In the genomic region with DNA sequence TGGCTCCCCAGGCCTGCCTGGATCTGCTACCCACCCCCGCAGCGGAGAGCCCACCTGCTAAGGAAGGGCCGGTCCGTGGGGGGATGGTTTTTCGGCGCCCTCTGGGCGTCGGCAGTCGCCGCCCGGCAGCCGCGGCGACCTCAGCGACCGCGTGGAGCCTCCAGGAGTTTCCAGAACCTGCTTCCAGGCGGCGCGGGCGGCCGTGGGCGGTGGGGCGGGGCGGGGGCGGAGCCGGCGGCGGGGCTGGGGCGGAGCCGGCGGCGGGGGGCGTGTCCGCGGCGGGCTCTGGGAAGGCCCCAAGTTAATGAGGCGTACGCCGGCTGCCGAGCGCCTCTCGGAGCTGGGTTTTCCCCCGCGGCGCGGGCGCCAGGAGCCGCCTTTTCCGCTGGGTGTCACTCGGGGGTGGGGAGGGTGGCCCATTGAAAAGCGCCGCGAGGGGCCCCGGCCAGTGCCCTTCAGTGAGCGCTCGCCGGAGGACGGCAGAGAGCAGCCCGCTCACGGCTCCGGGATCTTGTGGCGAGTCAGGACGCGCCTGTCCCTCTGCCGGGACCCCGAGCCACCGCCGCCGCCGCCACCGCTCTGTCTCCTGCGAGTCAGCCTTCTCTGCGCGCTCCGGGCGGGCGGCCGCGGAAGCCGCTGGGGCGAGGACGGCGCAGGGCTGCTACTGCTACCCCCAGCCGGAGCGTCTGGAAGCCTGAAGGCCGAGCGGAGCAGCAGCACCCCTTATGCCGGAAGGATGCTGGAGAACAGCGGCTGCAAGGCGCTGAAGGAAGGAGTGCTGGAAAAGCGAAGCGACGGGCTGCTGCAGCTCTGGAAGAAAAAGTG, we compare ENCODE assay signal across 8 mouse cellular contexts. TPM values are rescaled to one million over a fixed set of nuclear protein-coding genes. Genes with fewer than 3 reads are reported as not detected.
DNase-seq lines count a peak whose midpoint lies in the region; ATAC-seq and TF ChIP-seq lines count a peak whose summit lies in the region.

A gene (plus strand): TSS at position 186 of the 825 bp plus-strand sequence.

- H3K27me3 ChIP-seq in E14TG2a.4 (ENCODE audit: insufficient read depth, low read length): peaks cover 19% of the 10 kb centered on the region
- H3K27me3 ChIP-seq in forebrain, embryonic 14.5 days (replicated peaks; ENCODE audit: control insufficient read depth, insufficient read depth, low read length): no peaks in the 10 kb centered on the region
- no peaks in the 10 kb centered on the region for H3K27me3 ChIP-seq in neural tube, embryonic 15.5 days (replicated peaks)

- no peak for TF ChIP-seq CTCF in E14TG2a.4 (conservative IDR thresholded peaks at IDR 0.05; ENCODE audit: low read length)

- no peaks in the 10 kb centered on the region for H3K36me3 ChIP-seq in E14TG2a.4 (ENCODE audit: insufficient read depth, low read length)
- H3K36me3 ChIP-seq in forebrain, embryonic 14.5 days (ENCODE audit: control insufficient read depth, insufficient read depth, low read length): no peaks in the 10 kb centered on the region
- no peaks in the 10 kb centered on the region for H3K36me3 ChIP-seq in neural tube, embryonic 15.5 days

- peak within 1 kb of the TSS; percentile 90 for H3K4me2 ChIP-seq in forebrain, embryonic 14.5 days (ENCODE audit: low read length)
- H3K4me2 ChIP-seq in neural tube, embryonic 15.5 days: peak within 1 kb of the TSS; percentile 93

- peak within 1 kb of the TSS; percentile 90 for H3K27ac ChIP-seq in forebrain, embryonic 14.5 days (ENCODE audit: low read depth, low read length)
- H3K27ac ChIP-seq in neural tube, embryonic 15.5 days (replicated peaks): peak within 1 kb of the TSS; percentile 95

- H3K9me3 ChIP-seq in E14TG2a.4 (ENCODE audit: low read length): no peaks in the 10 kb centered on the region
- no peaks in the 10 kb centered on the region for H3K9me3 ChIP-seq in forebrain, embryonic 14.5 days (replicated peaks; ENCODE audit: control insufficient read depth, low read length)
- no peaks in the 10 kb centered on the region for H3K9me3 ChIP-seq in neural tube, embryonic 15.5 days (replicated peaks)

- ATAC-seq in cerebellum, adult (ENCODE audit: insufficient number of reproducible peaks, low FRiP score, low TSS enrichment): peak; percentile 68
- ATAC-seq in forebrain, embryonic 14.5 days: peak; percentile 91
- peak; percentile 90 for ATAC-seq in neural tube, embryonic 15.5 days (ENCODE audit: low FRiP score)

- DNase-seq in forebrain, embryonic 14.5 days (ENCODE audit: low spot score): peak; percentile 94
- peak; percentile 97 to 98 for DNase-seq in heart, postnatal 14 days
- DNase-seq in layer of hippocampus, adult 11-12 months (ENCODE audit: low spot score): peak; percentile 91
- DNase-seq in lung, adult 18-20 months: peak; percentile 95 to 96
- DNase-seq in testis, postnatal 14 days (ENCODE audit: low spot score): peak; percentile 88

- H3K4me3 ChIP-seq in E14TG2a.4 (replicated peaks; ENCODE audit: low read length): peak within 1 kb of the TSS; percentile 91
- peak within 1 kb of the TSS; percentile 77 for H3K4me3 ChIP-seq in forebrain, embryonic 14.5 days (ENCODE audit: low read depth, low read length)
- peak within 1 kb of the TSS; percentile 83 for H3K4me3 ChIP-seq in neural tube, embryonic 15.5 days (replicated peaks)

- peaks cover 55% of the 10 kb centered on the region for H3K4me1 ChIP-seq in E14TG2a.4 (replicated peaks; ENCODE audit: low read depth, low read length)
- H3K4me1 ChIP-seq in forebrain, embryonic 14.5 days (ENCODE audit: control insufficient read depth, insufficient read depth, low read length): 0 out of 2 replicates have a peak, but pooled peaks cover 7% of the 10 kb centered on the region
- H3K4me1 ChIP-seq in neural tube, embryonic 15.5 days: peaks cover 47% of the 10 kb centered on the region

- 0% methylated on average over 66 of the region's 94 CpGs for WGBS in forebrain, embryonic 14.5 days
- WGBS in neural tube, embryonic 15.5 days: under 1% methylated on average over 91 of the region's 94 CpGs

- H3K9ac ChIP-seq in forebrain, embryonic 14.5 days (ENCODE audit: low read length): peak within 1 kb of the TSS; percentile 85
- H3K9ac ChIP-seq in neural tube, embryonic 15.5 days (replicated peaks): peak within 1 kb of the TSS; percentile 90

- intact Hi-C loops in heart, postnatal 14 days (cut with DNase I): loop anchor here (2.0 to 5.0 kb wide), 4 partner anchors 36 to 266 kb away; no protein-coding TSS in a partner anchor

RNA-seq across cellular contexts. Expression of the gene that starts here (rescaled TPM):
- polyA plus RNA-seq in forebrain, embryonic 14.5 days (2014; fragmentation: Nextera tagmentation; extraction: Ambion mirVana): 20.5 and 25.6 TPM in 2 replicates
- total RNA-seq in heart, postnatal 14 days (2021): 10 to 100 TPM; 20.3 to 22.3 TPM
- 67.4 and 69.7 TPM in 2 replicates for polyA plus RNA-seq in neural tube, embryonic 15.5 days (2015; fragmentation: Nextera tagmentation; extraction: Ambion mirVana)

Comparison
In these comparisons a context has a peak if more than half of its experiments do, and no peak if none do; other contexts are left out.
1. Peak in every context shown above with its lines: DNase-seq, ATAC-seq, H3K4me3 ChIP-seq and H3K27ac ChIP-seq.